Mouse (Mus musculus): ENCODE results near the gene Runx1. TPM values are rescaled to one million over a fixed set of nuclear protein-coding genes. Genes with fewer than 3 reads are reported as not detected.

The Runx1 gene
- total RNA-seq, 1 experiment = 7.4 TPM

- Histone ChIP-seq H3K9me3 (ENCODE audit: control insufficient read depth, insufficient read depth, low read depth, low read length) (no peaks in the 10 kb centered on the region), H3K4me1 (ENCODE audit: control insufficient read depth in 2 of 2, insufficient read depth in 2 of 2, low read length in 2 of 2, poor library complexity in 1 of 2) (no peaks in the 10 kb centered on the region), H3K9ac (ENCODE audit: insufficient read depth, low read depth, low read length, poor library complexity, severe bottlenecking) (no peak overlapping the region), H3K4me3 (ENCODE audit: insufficient read depth in 1 of 2, low read depth in 1 of 2, low read length in 2 of 2, poor library complexity in 1 of 2, severe bottlenecking in 1 of 2) (no peak overlapping the region), H3K36me3 (ENCODE audit: control insufficient read depth, insufficient read depth, low read length, poor library complexity, severe bottlenecking) (no peaks in the 10 kb centered on the region), H3K27ac (ENCODE audit: insufficient read depth, low read depth, low read length, poor library complexity, severe bottlenecking) (no peak overlapping the region)
- in situ Hi-C loops (cut with MboI; ENCODE audit: low sequenced_read_pairs in 2 of 2, unreplicated experiment in 2 of 2) = no loop called here
- peak; percentile 7 for DNase-seq (ENCODE audit: low read depth, low spot score)
- TF ChIP-seq ZC3H11A (IDR thresholded peaks at IDR 0.05; ENCODE audit: borderline replicate concordance, low read depth, low read length) (no peak), MAFK (IDR thresholded peaks at IDR 0.05; ENCODE audit: insufficient read depth, low read depth, low read length) (no peak), HCFC1 (IDR thresholded peaks at IDR 0.05; ENCODE audit: borderline replicate concordance, insufficient read depth, low read length) (no peak), ZNF384 (IDR thresholded peaks at IDR 0.05; ENCODE audit: low read depth, low read length) (no peak), CHD2 (IDR thresholded peaks at IDR 0.05; ENCODE audit: low read depth, low read length) (no peak)
Observed at GRCm38 (mm10) chr16:92757564-92757963, 68.4 kb downstream of the Runx1 start.

GRCm38 (mm10) chr16:92753944-92754343 lies 72.0 kb downstream of the Runx1 start:
- Histone ChIP-seq H3K27ac (ENCODE audit: insufficient read depth, low read depth, low read length, poor library complexity, severe bottlenecking) (no peak overlapping the region), H3K4me1 (ENCODE audit: control insufficient read depth in 2 of 2, insufficient read depth in 2 of 2, low read length in 2 of 2, poor library complexity in 1 of 2) (no peaks in the 10 kb centered on the region), H3K9ac (ENCODE audit: insufficient read depth, low read depth, low read length, poor library complexity, severe bottlenecking) (no peak overlapping the region), H3K4me3 (ENCODE audit: insufficient read depth in 1 of 2, low read depth in 1 of 2, low read length in 2 of 2, poor library complexity in 1 of 2, severe bottlenecking in 1 of 2) (no peak overlapping the region), H3K9me3 (ENCODE audit: control insufficient read depth, insufficient read depth, low read depth, low read length) (no peaks in the 10 kb centered on the region), H3K36me3 (ENCODE audit: control insufficient read depth, insufficient read depth, low read length, poor library complexity, severe bottlenecking) (no peaks in the 10 kb centered on the region)
- in situ Hi-C loops (cut with MboI; ENCODE audit: low sequenced_read_pairs in 2 of 2, unreplicated experiment in 2 of 2) = no loop called here
- DNase-seq (ENCODE audit: low read depth, low spot score) = no peak
- no peak for TF ChIP-seq ZNF384 (IDR thresholded peaks at IDR 0.05; ENCODE audit: low read depth, low read length)
- TF ChIP-seq ZC3H11A (IDR thresholded peaks at IDR 0.05; ENCODE audit: borderline replicate concordance, low read depth, low read length) = no peak
- TF ChIP-seq HCFC1 (IDR thresholded peaks at IDR 0.05; ENCODE audit: borderline replicate concordance, insufficient read depth, low read length) = no peak
- no peak for TF ChIP-seq MAFK (IDR thresholded peaks at IDR 0.05; ENCODE audit: insufficient read depth, low read depth, low read length)
- no peak for TF ChIP-seq CHD2 (IDR thresholded peaks at IDR 0.05; ENCODE audit: low read depth, low read length)

- no peak overlapping the region for H3K27ac ChIP-seq (ENCODE audit: insufficient read depth, low read depth, low read length, poor library complexity, severe bottlenecking)
- H3K4me1 ChIP-seq (ENCODE audit: control insufficient read depth in 2 of 2, insufficient read depth in 2 of 2, low read length in 2 of 2, poor library complexity in 1 of 2) = no peaks in the 10 kb centered on the region
- H3K9me3 ChIP-seq (ENCODE audit: control insufficient read depth, insufficient read depth, low read depth, low read length) = no peaks in the 10 kb centered on the region
- no peak overlapping the region for H3K9ac ChIP-seq (ENCODE audit: insufficient read depth, low read depth, low read length, poor library complexity, severe bottlenecking)
- in situ Hi-C loops (cut with MboI; ENCODE audit: low sequenced_read_pairs in 2 of 2, unreplicated experiment in 2 of 2) = no loop called here
- no peaks in the 10 kb centered on the region for H3K36me3 ChIP-seq (ENCODE audit: control insufficient read depth, insufficient read depth, low read length, poor library complexity, severe bottlenecking)
- TF ChIP-seq MAFK (IDR thresholded peaks at IDR 0.05; ENCODE audit: insufficient read depth, low read depth, low read length) (no peak), ZC3H11A (IDR thresholded peaks at IDR 0.05; ENCODE audit: borderline replicate concordance, low read depth, low read length) (no peak), ZNF384 (IDR thresholded peaks at IDR 0.05; ENCODE audit: low read depth, low read length) (no peak), HCFC1 (IDR thresholded peaks at IDR 0.05; ENCODE audit: borderline replicate concordance, insufficient read depth, low read length) (no peak), CHD2 (IDR thresholded peaks at IDR 0.05; ENCODE audit: low read depth, low read length) (no peak)
- no peak overlapping the region for H3K4me3 ChIP-seq (ENCODE audit: insufficient read depth in 1 of 2, low read depth in 1 of 2, low read length in 2 of 2, poor library complexity in 1 of 2, severe bottlenecking in 1 of 2)
- DNase-seq (ENCODE audit: low read depth, low spot score) = no peak
Observed at GRCm38 (mm10) chr16:92753139-92753538, 72.8 kb downstream of the Runx1 start.

- no peak overlapping the region for H3K27ac ChIP-seq (ENCODE audit: insufficient read depth, low read depth, low read length, poor library complexity, severe bottlenecking)
- H3K36me3 ChIP-seq (ENCODE audit: control insufficient read depth, insufficient read depth, low read length, poor library complexity, severe bottlenecking) = no peaks in the 10 kb centered on the region
- H3K9me3 ChIP-seq (ENCODE audit: control insufficient read depth, insufficient read depth, low read depth, low read length) = no peaks in the 10 kb centered on the region
- H3K4me1 ChIP-seq (ENCODE audit: control insufficient read depth in 2 of 2, insufficient read depth in 2 of 2, low read length in 2 of 2, poor library complexity in 1 of 2) = no peaks in the 10 kb centered on the region
- in situ Hi-C loops (cut with MboI; ENCODE audit: low sequenced_read_pairs in 2 of 2, unreplicated experiment in 2 of 2) = no loop called here
- TF ChIP-seq MAFK (IDR thresholded peaks at IDR 0.05; ENCODE audit: insufficient read depth, low read depth, low read length) (no peak), ZC3H11A (IDR thresholded peaks at IDR 0.05; ENCODE audit: borderline replicate concordance, low read depth, low read length) (no peak), CHD2 (IDR thresholded peaks at IDR 0.05; ENCODE audit: low read depth, low read length) (no peak), ZNF384 (IDR thresholded peaks at IDR 0.05; ENCODE audit: low read depth, low read length) (no peak), HCFC1 (IDR thresholded peaks at IDR 0.05; ENCODE audit: borderline replicate concordance, insufficient read depth, low read length) (no peak)
- H3K4me3 ChIP-seq (ENCODE audit: insufficient read depth in 1 of 2, low read depth in 1 of 2, low read length in 2 of 2, poor library complexity in 1 of 2, severe bottlenecking in 1 of 2) = no peak overlapping the region
- DNase-seq (ENCODE audit: low read depth, low spot score) = no peak
- H3K9ac ChIP-seq (ENCODE audit: insufficient read depth, low read depth, low read length, poor library complexity, severe bottlenecking) = no peak overlapping the region
Observed at GRCm38 (mm10) chr16:92748272-92748671, 77.7 kb downstream of the Runx1 start.

GRCm38 (mm10) chr16:92747062-92747461 lies 78.9 kb downstream of the Runx1 start:
- no peaks in the 10 kb centered on the region for H3K9me3 ChIP-seq (ENCODE audit: control insufficient read depth, insufficient read depth, low read depth, low read length)
- no peak overlapping the region for H3K27ac ChIP-seq (ENCODE audit: insufficient read depth, low read depth, low read length, poor library complexity, severe bottlenecking)
- TF ChIP-seq HCFC1 (IDR thresholded peaks at IDR 0.05; ENCODE audit: borderline replicate concordance, insufficient read depth, low read length) (no peak), CHD2 (IDR thresholded peaks at IDR 0.05; ENCODE audit: low read depth, low read length) (no peak), ZC3H11A (IDR thresholded peaks at IDR 0.05; ENCODE audit: borderline replicate concordance, low read depth, low read length) (no peak), MAFK (IDR thresholded peaks at IDR 0.05; ENCODE audit: insufficient read depth, low read depth, low read length) (no peak), ZNF384 (IDR thresholded peaks at IDR 0.05; ENCODE audit: low read depth, low read length) (no peak)
- no peak overlapping the region for H3K4me3 ChIP-seq (ENCODE audit: insufficient read depth in 1 of 2, low read depth in 1 of 2, low read length in 2 of 2, poor library complexity in 1 of 2, severe bottlenecking in 1 of 2)
- H3K36me3 ChIP-seq (ENCODE audit: control insufficient read depth, insufficient read depth, low read length, poor library complexity, severe bottlenecking) = no peaks in the 10 kb centered on the region
- in situ Hi-C loops (cut with MboI; ENCODE audit: low sequenced_read_pairs in 2 of 2, unreplicated experiment in 2 of 2) = no loop called here
- no peak for DNase-seq (ENCODE audit: low read depth, low spot score)
- H3K4me1 ChIP-seq (ENCODE audit: control insufficient read depth in 2 of 2, insufficient read depth in 2 of 2, low read length in 2 of 2, poor library complexity in 1 of 2) = no peaks in the 10 kb centered on the region
- H3K9ac ChIP-seq (ENCODE audit: insufficient read depth, low read depth, low read length, poor library complexity, severe bottlenecking) = no peak overlapping the region

All from ES-E14 (cell line).